Mouse (Mus musculus) CH12.LX (cell line): ENCODE data around the gene Slc25a34. TPM values are rescaled to one million over a fixed set of nuclear protein-coding genes. Genes with fewer than 3 reads are reported as not detected.
A peak's percentile ranks its signal among the peaks of the same experiment; 100 is the strongest.

Experiments used
- DNase-seq: peaks from one replicate; pipeline ENCODE4 v3.0.0-alpha.2; 2013; ENCODE audit errors: extremely low read depth
- H3K27ac ChIP-seq: 2 replicates; pipeline ENCODE4 v1.5.1; 2012; ENCODE audit warnings: low read depth, mild to moderate bottlenecking, control low read depth, moderate library complexity; ENCODE audit not compliant: insufficient read depth
- H3K27me3 ChIP-seq: replicated peaks from 2 replicates; pipeline ENCODE3; 2012; ENCODE audit warnings: inconsistent platforms
- H3K36me3 ChIP-seq, 2 experiments: replicated peaks in 1 of 2; 2 replicates each; pipeline versions ENCODE3 to v1.6.1; 2012; ENCODE audit warnings: inconsistent platforms in 1 of 2, low read length in 1 of 2, mild to moderate bottlenecking in 1 of 2, mixed read lengths in 1 of 2, moderate library complexity in 1 of 2; ENCODE audit not compliant: control insufficient read depth in 1 of 2, insufficient read depth in 1 of 2
- H3K4me1 ChIP-seq, 2 experiments: 2 replicates each; pipeline ENCODE4 v1.6.1; 2012; ENCODE audit warnings: inconsistent platforms in 1 of 2, moderate library complexity in 1 of 2; ENCODE audit not compliant: insufficient read depth in 2 of 2, control insufficient read depth in 1 of 2
- H3K4me2 ChIP-seq: 2 replicates; pipeline ENCODE4 v1.6.1; 2012; ENCODE audit warnings: low read depth, mild to moderate bottlenecking, control low read depth; ENCODE audit not compliant: poor library complexity, insufficient read depth, severe bottlenecking
- H3K4me3 ChIP-seq, 3 experiments: fragments of 150-350 bp in 1 of 3; sonication (generic) in 1 of 3; replicated peaks in 1 of 3; 2 replicates each; pipeline versions ENCODE3 to v1.5.1; 2011 to 2012; ENCODE audit warnings: low read depth in 2 of 3, low read length in 2 of 3, mild to moderate bottlenecking in 2 of 3, moderate library complexity in 2 of 3, control low read depth in 1 of 3, improper control_type of control experiment in 1 of 3, inconsistent platforms in 1 of 3, mixed read lengths in 1 of 3; ENCODE audit not compliant: poor library complexity in 1 of 3
- H3K79me2 ChIP-seq: replicated peaks from 2 replicates; pipeline ENCODE4 v1.6.1; 2012; ENCODE audit warnings: mild to moderate bottlenecking, moderate library complexity; ENCODE audit not compliant: control insufficient read depth, poor library complexity, insufficient read depth, severe bottlenecking; ENCODE audit errors: extremely low read depth
- H3K9ac ChIP-seq: 2 replicates; pipeline ENCODE4 v1.6.1; 2012; ENCODE audit warnings: low read depth, mild to moderate bottlenecking, control low read depth, moderate library complexity; ENCODE audit not compliant: insufficient read depth
- H3K9me3 ChIP-seq: replicated peaks from 2 replicates; pipeline ENCODE3; 2012; ENCODE audit warnings: low read length, inconsistent platforms, mixed read lengths
- BHLHE40 ChIP-seq: IDR thresholded peaks from 2 replicates; pipeline ENCODE4 v1.6.1; 2011; ENCODE audit warnings: mild to moderate bottlenecking, low read depth, low read length, improper control_type of control experiment
- CHD1 ChIP-seq: IDR thresholded peaks from 2 replicates; pipeline ENCODE4 v1.6.1; 2012; ENCODE audit warnings: low read depth, low read length, improper control_type of control experiment, inconsistent platforms
- CHD2 ChIP-seq: IDR thresholded peaks from 2 replicates; pipeline ENCODE4 v1.6.1; 2011; ENCODE audit warnings: low read length, improper control_type of control experiment
- CTCF ChIP-seq, 2 experiments: IDR thresholded peaks in 1 of 2; conservative IDR thresholded peaks in 1 of 2; 2 replicates each; pipeline ENCODE4 v1.5.1; 2011 to 2012; ENCODE audit warnings: low read depth in 2 of 2, low read length in 2 of 2, improper control_type of control experiment in 1 of 2, inconsistent platforms in 1 of 2, mild to moderate bottlenecking in 1 of 2, moderate library complexity in 1 of 2
- ELF1 ChIP-seq: IDR thresholded peaks from 2 replicates; pipeline ENCODE4 v1.6.1; 2014; ENCODE audit warnings: low read depth, mild to moderate bottlenecking, inconsistent platforms, low read length, improper control_type of control experiment
- EP300 ChIP-seq: IDR thresholded peaks from 2 replicates; pipeline ENCODE4 v1.6.1; 2011; ENCODE audit warnings: low read length, improper control_type of control experiment
- ETS1 ChIP-seq: conservative IDR thresholded peaks from 2 replicates; pipeline ENCODE4 v1.6.1; 2012; ENCODE audit warnings: low read depth, mild to moderate bottlenecking, inconsistent platforms, low read length, improper control_type of control experiment, moderate library complexity
- GABPA ChIP-seq: IDR thresholded peaks from 2 replicates; pipeline ENCODE4 v1.6.1; 2012; ENCODE audit warnings: low read depth, low read length, improper control_type of control experiment, inconsistent platforms; ENCODE audit not compliant: insufficient replicate concordance
- HCFC1 ChIP-seq: IDR thresholded peaks from 2 replicates; pipeline ENCODE4 v1.6.1; 2012; ENCODE audit warnings: low read depth, mild to moderate bottlenecking, inconsistent platforms, low read length, improper control_type of control experiment
- IRF4 ChIP-seq: IDR thresholded peaks from 2 replicates; pipeline ENCODE4 v1.6.1; 2014; ENCODE audit warnings: low read depth, mild to moderate bottlenecking, inconsistent platforms, low read length, improper control_type of control experiment
- JUN ChIP-seq: IDR thresholded peaks from 2 replicates; pipeline ENCODE4 v1.6.1; 2011; ENCODE audit warnings: low read depth, mild to moderate bottlenecking, low read length, improper control_type of control experiment, moderate library complexity; ENCODE audit not compliant: insufficient read depth
- JUND ChIP-seq: conservative IDR thresholded peaks from 2 replicates; pipeline ENCODE4 v1.6.1; 2011; ENCODE audit warnings: low read depth, low read length, improper control_type of control experiment
- KAT2A ChIP-seq: IDR thresholded peaks from 2 replicates; pipeline ENCODE4 v1.6.1; 2012; ENCODE audit warnings: low read length, improper control_type of control experiment, inconsistent platforms; ENCODE audit not compliant: insufficient replicate concordance
- MAFK ChIP-seq: IDR thresholded peaks from 2 replicates; pipeline ENCODE4 v1.6.1; 2011; ENCODE audit warnings: low read length, improper control_type of control experiment; ENCODE audit not compliant: insufficient replicate concordance
- MAX ChIP-seq: IDR thresholded peaks from 2 replicates; pipeline ENCODE4 v1.6.1; 2011; ENCODE audit warnings: low read length, improper control_type of control experiment
- MAZ ChIP-seq: IDR thresholded peaks from 2 replicates; pipeline ENCODE4 v1.6.1; 2012; ENCODE audit warnings: low read depth, mild to moderate bottlenecking, inconsistent platforms, low read length, improper control_type of control experiment, moderate library complexity
- MEF2A ChIP-seq: IDR thresholded peaks from 2 replicates; pipeline ENCODE4 v1.6.1; 2014; ENCODE audit warnings: low read depth, mild to moderate bottlenecking, inconsistent platforms, low read length, improper control_type of control experiment, borderline replicate concordance
- MYC ChIP-seq: IDR thresholded peaks from 2 replicates; pipeline ENCODE4 v1.6.1; 2011; ENCODE audit warnings: low read depth, mild to moderate bottlenecking, improper control_type of control experiment, low read length
- NELFE ChIP-seq: IDR thresholded peaks from 2 replicates; pipeline ENCODE4 v1.6.1; 2011; ENCODE audit warnings: low read depth, low read length, improper control_type of control experiment
- NRF1 ChIP-seq: IDR thresholded peaks from 2 replicates; pipeline ENCODE4 v1.6.1; 2014; ENCODE audit warnings: low read depth, mild to moderate bottlenecking, inconsistent platforms, low read length, improper control_type of control experiment, moderate library complexity
- PAX5 ChIP-seq: IDR thresholded peaks from 2 replicates; pipeline ENCODE4 v1.6.1; 2012; ENCODE audit warnings: low read length, inconsistent platforms, mixed read lengths
- POLR2A ChIP-seq: IDR thresholded peaks from 2 replicates; pipeline ENCODE4 v1.6.1; 2011; ENCODE audit warnings: low read depth, mild to moderate bottlenecking, improper control_type of control experiment, low read length
- POLR2AphosphoS2 ChIP-seq: IDR thresholded peaks from 2 replicates; pipeline ENCODE4 v1.6.1; 2011; ENCODE audit warnings: low read depth, low read length, improper control_type of control experiment
- RAD21 ChIP-seq: IDR thresholded peaks from 2 replicates; pipeline ENCODE4 v1.6.1; 2011; ENCODE audit warnings: low read depth, mild to moderate bottlenecking, low read length, improper control_type of control experiment, moderate library complexity
- SMC3 ChIP-seq: IDR thresholded peaks from 2 replicates; pipeline ENCODE4 v1.6.1; 2011; ENCODE audit warnings: low read depth, low read length, improper control_type of control experiment
- TBP ChIP-seq: conservative IDR thresholded peaks from 2 replicates; pipeline ENCODE4 v1.6.1; 2011; ENCODE audit warnings: low read depth, low read length, improper control_type of control experiment
- TCF12 ChIP-seq: IDR thresholded peaks from 2 replicates; pipeline ENCODE4 v1.6.1; 2014; ENCODE audit warnings: low read depth, mild to moderate bottlenecking, inconsistent platforms, low read length, improper control_type of control experiment
- UBTF ChIP-seq: IDR thresholded peaks from 2 replicates; pipeline ENCODE4 v1.6.1; 2012; ENCODE audit warnings: low read depth, mild to moderate bottlenecking, inconsistent platforms, low read length, improper control_type of control experiment, moderate library complexity
- USF1 ChIP-seq: IDR thresholded peaks from 2 replicates; pipeline ENCODE4 v1.6.1; 2014; ENCODE audit warnings: low read depth, mild to moderate bottlenecking, inconsistent platforms, low read length, improper control_type of control experiment
- USF2 ChIP-seq: conservative IDR thresholded peaks from 2 replicates; pipeline ENCODE4 v1.6.1; 2011; ENCODE audit warnings: low read depth, low read length, improper control_type of control experiment
- ZC3H11A ChIP-seq: IDR thresholded peaks from 2 replicates; pipeline ENCODE4 v1.6.1; 2012; ENCODE audit warnings: low read depth, mild to moderate bottlenecking, inconsistent platforms, low read length, improper control_type of control experiment
- ZKSCAN1 ChIP-seq: IDR thresholded peaks from 2 replicates; pipeline ENCODE4 v1.6.1; 2012; ENCODE audit warnings: low read depth, inconsistent platforms, low read length, improper control_type of control experiment, borderline replicate concordance
- ZMIZ1 ChIP-seq: IDR thresholded peaks from 2 replicates; pipeline ENCODE4 v1.6.1; 2012; ENCODE audit warnings: low read depth, mild to moderate bottlenecking, inconsistent platforms, low read length, improper control_type of control experiment
- ZNF384 ChIP-seq: IDR thresholded peaks from 2 replicates; pipeline ENCODE4 v1.6.1; 2012; ENCODE audit warnings: low read depth, low read length, improper control_type of control experiment, inconsistent platforms
- dilution Hi-C: fragments of 300-500 bp; cut with MboI; formaldehyde crosslinking; loops from 2 replicates; pipeline ENCODE4 v1.14.3; 2020; ENCODE audit warnings: low sequenced_read_pairs; ENCODE audit not compliant: extremely low pct_unique_long_range_greater_than_20kb, extremely low pct_ligation_motif_present
- in situ Hi-C: fragments of 300-500 bp; cut with MboI; formaldehyde crosslinking; loops from 3 replicates; pipeline ENCODE4 v1.14.3; 2019; ENCODE audit warnings: low sequenced_read_pairs, low pct_ligation_motif_present, low pct_unique_long_range_greater_than_20kb, mixed read lengths
- polyA plus RNA-seq: library from polyadenylated mRNA; unstranded; fragments of >175 nt; gene quantifications from 2 replicates; pipeline ENCODE4 v1.2.1, GENCODE M21; 2012; ENCODE audit warnings: low read depth; ENCODE audit not compliant: insufficient read length
- total RNA-seq, 2 experiments: library from RNA; depleted of rRNA; stranded (reverse); fragments of 300-350 nt in 1 of 2; fragments of >200 nt in 1 of 2; gene quantifications; 2 replicates each; pipeline ENCODE4 v1.2.3; 2012 to 2014

The Slc25a34 gene
- total and polyA plus RNA-seq, 3 experiments: 0.23 to 1.7 (median 0.64) TPM

GRCm38 (mm10) chr4:141609538-141609937 is 14.1 kb downstream of the Slc25a34 start:
- no peak for DNase-seq
- Histone ChIP-seq H3K4me3 (no peak overlapping the region), H3K9ac (no peak overlapping the region), H3K9me3 (peaks cover 6% of the 10 kb centered on the region), H3K27me3 (no peaks in the 10 kb centered on the region), H3K27ac (no peak overlapping the region), H3K4me2 (no peak overlapping the region), H3K4me1 (peaks cover 4% of the 10 kb centered on the region in 2 experiments; a peak in 2 of 4 replicates), H3K36me3 (peaks cover 0 to 8% of the 10 kb centered on the region in 2 experiments), H3K79me2 (no peaks in the 10 kb centered on the region)
- in situ Hi-C loops (no loop called here), dilution Hi-C loops (no loop called here)
- TF ChIP-seq EP300: no peak
- TF ChIP-seq HCFC1: no peak
- TF ChIP-seq TBP: no peak

DNA sequence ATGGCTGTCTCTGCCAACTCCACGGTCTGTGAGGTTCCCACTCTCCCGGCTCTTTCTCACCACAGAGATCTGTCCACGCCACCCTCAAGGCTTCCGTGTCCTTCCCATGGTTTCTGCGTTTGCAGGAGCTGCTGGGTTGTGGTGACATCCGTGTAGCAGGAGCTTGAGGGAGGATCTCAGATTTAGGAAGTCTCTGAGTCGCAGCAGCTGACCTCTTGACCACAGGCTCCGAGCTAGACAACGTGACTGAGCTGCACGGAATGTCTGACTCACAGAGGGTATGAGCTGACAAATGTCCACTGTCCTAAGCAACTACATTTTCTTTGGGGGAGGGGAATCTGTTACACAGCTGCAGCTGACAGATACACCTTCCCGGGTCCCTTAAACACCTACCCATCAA is 17.8 kb downstream of the Slc25a34 start, which contains the start of gene Fblim1:
Gene Fblim1 (minus strand): TSS at position 236 of the 400 bp plus-strand sequence.
- no peak within 1 kb of the TSS for H3K9ac ChIP-seq
- no peaks in the 10 kb centered on the region for H3K36me3 ChIP-seq
- no peak within 1 kb of the TSS for H3K4me2 ChIP-seq
- peaks cover 7 to 14% of the 10 kb centered on the region in 2 experiments for H3K4me1 ChIP-seq
- H3K27ac ChIP-seq: no peak within 1 kb of the TSS
- in situ Hi-C loops (no loop called here), dilution Hi-C loops (no loop called here)
- H3K9me3 ChIP-seq: peaks cover 6% of the 10 kb centered on the region
- H3K79me2 ChIP-seq: no peaks in the 10 kb centered on the region
- no peak within 1 kb of the TSS for H3K4me3 ChIP-seq
- no peak for DNase-seq
- no peaks in the 10 kb centered on the region for H3K27me3 ChIP-seq
- TF ChIP-seq JUND (0 out of 2 replicates have a peak, but pooled peaks have one; percentile 19), IRF4 (no peak), GABPA (no peak), NELFE (no peak), PAX5 (no peak), SMC3 (no peak), CHD1 (no peak), UBTF (no peak), CHD2 (no peak), MAZ (no peak), MYC (no peak), POLR2AphosphoS2 (no peak), ETS1 (peak; percentile 70; the same call in 1 of the 2 replicates), USF2 (no peak), ELF1 (no peak), HCFC1 (no peak), CTCF (conservative IDR thresholded peaks at IDR 0.05 in 1 of 2, IDR thresholded peaks at IDR 0.05 in 1 of 2; ENCODE audit: low read depth in 2 of 2, low read length in 2 of 2) (no peak), USF1 (no peak), POLR2A (no peak), TBP (no peak), MAFK (no peak), TCF12 (no peak), MEF2A (no peak), JUN (peak; percentile 36; the same call in 1 of the 2 replicates), NRF1 (no peak), EP300 (peak; percentile 29; the same call in 1 of the 2 replicates), KAT2A (no peak), RAD21 (no peak), MAX (no peak), ZMIZ1 (no peak), ZNF384 (no peak), ZKSCAN1 (no peak), ZC3H11A (no peak), BHLHE40 (peak; percentile 88)
